Mouse (Mus musculus): ENCODE data around the gene Galnt7. TPM values are rescaled to one million over a fixed set of nuclear protein-coding genes. Genes with fewer than 3 reads are reported as not detected.
A peak's percentile ranks its signal among the peaks of the same experiment; 100 is the strongest.

Galnt7 gene
- polyA plus RNA-seq, 1 experiment: 26.1 TPM

DNA sequence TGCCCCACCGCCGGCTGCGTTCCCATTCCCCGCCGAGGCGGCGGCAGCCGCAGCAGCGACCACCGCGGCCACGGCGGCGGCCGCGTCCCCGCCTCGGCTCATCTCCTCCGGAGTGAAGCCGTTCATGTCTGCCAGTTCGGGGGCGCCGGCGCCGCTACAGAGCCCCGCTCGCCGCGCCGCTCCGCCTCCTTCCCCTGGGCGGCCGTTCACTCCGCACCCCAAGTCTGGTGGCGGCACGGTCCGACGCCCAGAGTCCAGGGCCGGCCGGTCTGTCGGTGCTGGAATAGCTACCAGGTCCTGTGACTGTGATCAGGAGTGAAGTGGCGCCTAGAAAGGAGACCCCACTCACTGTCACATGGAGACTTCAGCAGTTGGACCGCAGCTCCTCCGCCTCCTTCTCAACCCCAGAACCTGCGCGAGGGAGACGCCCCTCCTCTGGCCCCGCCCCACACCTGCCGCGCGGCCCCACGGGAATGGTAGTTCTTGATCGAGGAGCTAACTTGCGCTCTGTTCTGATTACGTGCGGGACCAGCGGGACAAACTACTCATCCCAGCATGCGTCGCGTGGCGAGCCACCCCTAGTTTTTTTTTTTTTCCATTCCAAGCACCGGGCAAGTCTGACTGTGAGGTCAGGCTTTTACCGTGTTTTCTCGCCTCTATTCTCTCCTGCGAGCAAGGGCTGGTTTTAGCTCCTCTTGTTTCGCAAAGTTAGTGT lies 165.2 kb downstream of the Galnt7 start, which contains the start of gene Sap30:
Gene Sap30 (minus strand): TSS at position 420 of the 715 bp plus-strand sequence.
- no peaks in the 10 kb centered on the region for H3K4me1 ChIP-seq (ENCODE audit: control insufficient read depth, insufficient read depth, low read length)
- no peaks in the 10 kb centered on the region for H3K27me3 ChIP-seq (ENCODE audit: control insufficient read depth, insufficient read depth, low read length, poor library complexity, severe bottlenecking)
- TF ChIP-seq EP300 (IDR thresholded peaks at IDR 0.05; ENCODE audit: insufficient read depth, low read depth, low read length): 0 out of 2 replicates have a peak, but pooled peaks have one; percentile 35
- peak; percentile 2 for TF ChIP-seq POLR2A (IDR thresholded peaks at IDR 0.05; ENCODE audit: insufficient read depth, low read length)
- no peak for TF ChIP-seq CTCF (IDR thresholded peaks at IDR 0.05; ENCODE audit: low read depth, low read length)
- no peaks in the 10 kb centered on the region for H3K9me3 ChIP-seq (replicated peaks; ENCODE audit: control insufficient read depth, insufficient read depth, low read length, poor library complexity, severe bottlenecking)
- peak within 1 kb of the TSS; percentile 90 for H3K27ac ChIP-seq (ENCODE audit: insufficient read depth, low read length)
- H3K36me3 ChIP-seq (ENCODE audit: control insufficient read depth, insufficient read depth, low read length, poor library complexity, severe bottlenecking): peaks cover 26% of the 10 kb centered on the region
- peak within 1 kb of the TSS; percentile 94 for H3K9ac ChIP-seq (ENCODE audit: low read depth, poor library complexity, severe bottlenecking)
- H3K4me3 ChIP-seq (ENCODE audit: low read depth, low read length): peak within 1 kb of the TSS; percentile 100

GRCm38 (mm10) chr8:57486491-57487440 lies 166.1 kb downstream of the Galnt7 start:
- Histone ChIP-seq H3K27me3 (ENCODE audit: control insufficient read depth, insufficient read depth, low read length, poor library complexity, severe bottlenecking) (no peaks in the 10 kb centered on the region), H3K9ac (ENCODE audit: low read depth, poor library complexity, severe bottlenecking) (peak overlapping the region; percentile 94), H3K9me3 (replicated peaks; ENCODE audit: control insufficient read depth, insufficient read depth, low read length, poor library complexity, severe bottlenecking) (no peaks in the 10 kb centered on the region), H3K4me1 (ENCODE audit: control insufficient read depth, insufficient read depth, low read length) (no peaks in the 10 kb centered on the region), H3K4me3 (ENCODE audit: low read depth, low read length) (peak overlapping the region; percentile 100), H3K36me3 (ENCODE audit: control insufficient read depth, insufficient read depth, low read length, poor library complexity, severe bottlenecking) (peaks cover 27% of the 10 kb centered on the region), H3K27ac (ENCODE audit: insufficient read depth, low read length) (peak overlapping the region; percentile 75)
- TF ChIP-seq EP300 (IDR thresholded peaks at IDR 0.05; ENCODE audit: insufficient read depth, low read depth, low read length): 0 out of 2 replicates have a peak, but pooled peaks have one; percentile 5
- TF ChIP-seq CTCF (IDR thresholded peaks at IDR 0.05; ENCODE audit: low read depth, low read length): no peak

GRCm38 (mm10) chr8:57480606-57481005 lies 172.2 kb downstream of the Galnt7 start:
- TF ChIP-seq CTCF (IDR thresholded peaks at IDR 0.05; ENCODE audit: low read depth, low read length) (no peak), POLR2A (IDR thresholded peaks at IDR 0.05; ENCODE audit: insufficient read depth, low read length) (no peak), EP300 (IDR thresholded peaks at IDR 0.05; ENCODE audit: insufficient read depth, low read depth, low read length) (no peak)
- Histone ChIP-seq H3K9ac (ENCODE audit: low read depth, poor library complexity, severe bottlenecking) (no peak overlapping the region), H3K27ac (ENCODE audit: insufficient read depth, low read length) (peak overlapping the region; percentile 19; the same call in 1 of the 2 replicates), H3K4me1 (ENCODE audit: control insufficient read depth, insufficient read depth, low read length) (no peaks in the 10 kb centered on the region), H3K27me3 (ENCODE audit: control insufficient read depth, insufficient read depth, low read length, poor library complexity, severe bottlenecking) (no peaks in the 10 kb centered on the region), H3K36me3 (ENCODE audit: control insufficient read depth, insufficient read depth, low read length, poor library complexity, severe bottlenecking) (peaks cover 25% of the 10 kb centered on the region), H3K9me3 (replicated peaks; ENCODE audit: control insufficient read depth, insufficient read depth, low read length, poor library complexity, severe bottlenecking) (no peaks in the 10 kb centered on the region), H3K4me3 (ENCODE audit: low read depth, low read length) (no peak overlapping the region)

DNA sequence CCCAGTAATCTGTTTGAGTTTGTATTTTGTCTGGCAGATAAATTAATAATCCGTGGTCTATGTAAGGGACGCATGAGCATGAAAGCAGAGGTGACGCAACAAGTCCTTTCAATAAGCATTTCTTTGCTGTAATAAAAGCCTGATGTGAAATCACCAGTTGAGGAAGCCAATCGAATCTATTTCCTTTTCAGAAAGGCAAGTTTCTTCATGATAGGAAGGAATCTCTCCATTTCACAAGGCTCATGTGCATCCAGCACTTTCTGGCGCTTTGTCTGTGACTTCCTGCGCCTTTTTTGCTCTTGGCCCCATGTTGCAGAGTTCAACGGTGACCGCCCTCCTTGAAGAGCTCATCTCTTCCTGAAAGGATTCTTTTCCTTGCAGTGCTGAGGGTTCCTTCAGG lies 173.1 kb downstream of the Galnt7 start:
- Histone ChIP-seq H3K9me3 (replicated peaks; ENCODE audit: control insufficient read depth, insufficient read depth, low read length, poor library complexity, severe bottlenecking) (no peaks in the 10 kb centered on the region), H3K9ac (ENCODE audit: low read depth, poor library complexity, severe bottlenecking) (no peak overlapping the region), H3K27ac (ENCODE audit: insufficient read depth, low read length) (no peak overlapping the region), H3K4me1 (ENCODE audit: control insufficient read depth, insufficient read depth, low read length) (no peaks in the 10 kb centered on the region), H3K4me3 (ENCODE audit: low read depth, low read length) (no peak overlapping the region), H3K36me3 (ENCODE audit: control insufficient read depth, insufficient read depth, low read length, poor library complexity, severe bottlenecking) (peaks cover 16% of the 10 kb centered on the region), H3K27me3 (ENCODE audit: control insufficient read depth, insufficient read depth, low read length, poor library complexity, severe bottlenecking) (no peaks in the 10 kb centered on the region)
- TF ChIP-seq POLR2A (IDR thresholded peaks at IDR 0.05; ENCODE audit: insufficient read depth, low read length) (no peak), EP300 (IDR thresholded peaks at IDR 0.05; ENCODE audit: insufficient read depth, low read depth, low read length) (no peak), CTCF (IDR thresholded peaks at IDR 0.05; ENCODE audit: low read depth, low read length) (no peak)

GRCm38 (mm10) chr8:57478406-57478805 lies 174.4 kb downstream of the Galnt7 start:
- no peak overlapping the region for H3K4me3 ChIP-seq (ENCODE audit: low read depth, low read length)
- H3K9me3 ChIP-seq (replicated peaks; ENCODE audit: control insufficient read depth, insufficient read depth, low read length, poor library complexity, severe bottlenecking): no peaks in the 10 kb centered on the region
- H3K27ac ChIP-seq (ENCODE audit: insufficient read depth, low read length): no peak overlapping the region
- H3K4me1 ChIP-seq (ENCODE audit: control insufficient read depth, insufficient read depth, low read length): no peaks in the 10 kb centered on the region
- TF ChIP-seq POLR2A (IDR thresholded peaks at IDR 0.05; ENCODE audit: insufficient read depth, low read length) (no peak), EP300 (IDR thresholded peaks at IDR 0.05; ENCODE audit: insufficient read depth, low read depth, low read length) (no peak), CTCF (IDR thresholded peaks at IDR 0.05; ENCODE audit: low read depth, low read length) (no peak)
- no peak overlapping the region for H3K9ac ChIP-seq (ENCODE audit: low read depth, poor library complexity, severe bottlenecking)
- H3K27me3 ChIP-seq (ENCODE audit: control insufficient read depth, insufficient read depth, low read length, poor library complexity, severe bottlenecking): no peaks in the 10 kb centered on the region
- peaks cover 12% of the 10 kb centered on the region for H3K36me3 ChIP-seq (ENCODE audit: control insufficient read depth, insufficient read depth, low read length, poor library complexity, severe bottlenecking)

Other genes starting within 250 kb of the Galnt7 start
- gene Scrg1, start 197.1 kb downstream of the Galnt7 start, polyA plus RNA-seq (2011; ENCODE audit: insufficient read depth, insufficient read length, low read depth, missing spikeins): not detected in 2 replicates
- 52.5 and 63.5 TPM in 2 replicates for gene Sap30, start 165.2 kb downstream of the Galnt7 start, polyA plus RNA-seq (2011; ENCODE audit: insufficient read depth, insufficient read length, low read depth, missing spikeins)
- gene Hmgb2, start 141.1 kb downstream of the Galnt7 start, polyA plus RNA-seq (2011; ENCODE audit: insufficient read depth, insufficient read length, low read depth, missing spikeins): 235 and 249 TPM in 2 replicates

Data from ES-Bruce4 (cell line).